Mouse (Mus musculus) heart, embryonic 11.5 days (tissue): Measurements from ENCODE around the gene Dennd2d. TPM values are rescaled to one million over a fixed set of nuclear protein-coding genes. Genes with fewer than 3 reads are reported as not detected.

Experiments used
- ATAC-seq: fragments of 200-750 bp; cut with Nextera tagmentation; replicated peaks from 2 replicates; pipeline ENCODE4 v1.8.0; 2017; ENCODE audit warnings: moderate library complexity; ENCODE audit not compliant: insufficient number of reproducible peaks, low FRiP score, low TSS enrichment
- H3K27ac ChIP-seq: fragments of 300-500 bp; sonication (generic); 2 replicates; pipeline ENCODE4 v1.5.1; 2014; ENCODE audit warnings: mild to moderate bottlenecking, low read depth, low read length
- H3K27me3 ChIP-seq: fragments of 300-500 bp; sonication (generic); 2 replicates; pipeline ENCODE4 v1.6.1; 2014; ENCODE audit warnings: mild to moderate bottlenecking, low read length, mixed read lengths; ENCODE audit not compliant: control insufficient read depth, insufficient read depth
- H3K36me3 ChIP-seq: fragments of 300-500 bp; sonication (generic); 2 replicates; pipeline ENCODE4 v1.6.1; 2014; ENCODE audit warnings: mild to moderate bottlenecking, low read length, moderate library complexity, mixed read lengths; ENCODE audit not compliant: control insufficient read depth, insufficient read depth
- H3K4me1 ChIP-seq: fragments of 300-500 bp; sonication (generic); 2 replicates; pipeline ENCODE4 v1.6.1; 2014; ENCODE audit warnings: low read length; ENCODE audit not compliant: control insufficient read depth, insufficient read depth
- H3K4me2 ChIP-seq: fragments of 300-500 bp; sonication (generic); 2 replicates; pipeline ENCODE4 v1.6.1; 2014; ENCODE audit warnings: mild to moderate bottlenecking, moderate library complexity
- H3K4me3 ChIP-seq: fragments of 300-500 bp; sonication (generic); 2 replicates; pipeline ENCODE4 v1.5.1; 2014; ENCODE audit warnings: low read depth, low read length
- H3K9ac ChIP-seq: fragments of 300-500 bp; sonication (generic); 2 replicates; pipeline ENCODE4 v1.6.1; 2014; ENCODE audit warnings: mild to moderate bottlenecking, low read depth, low read length, moderate library complexity
- H3K9me3 ChIP-seq: fragments of 300-500 bp; sonication (generic); replicated peaks from 2 replicates; pipeline ENCODE4 v1.6.1; 2016; ENCODE audit warnings: low read length; ENCODE audit not compliant: control insufficient read depth
- WGBS: fragments of 180-500 bp; shearing (Covaris S2); extraction: QIAGEN DNeasy Blood & Tissue Kit; methylation state at CpG from one replicate; pipeline ENCODE4 v1.1.7; 2014; ENCODE audit not compliant: insufficient replicate concordance; 5-methylcytosine and 5-hydroxymethylcytosine counted together
- polyA plus RNA-seq: library from polyadenylated mRNA; unstranded; fragments of >200 nt; fragmentation: Nextera tagmentation; extraction: Ambion mirVana; gene quantifications from 2 replicates; pipeline ENCODE4 v1.2.1, GENCODE M21; 2014

Dennd2d gene
- polyA plus RNA-seq, 1 experiment from 2014 or later, result 2.8 TPM

DNA sequence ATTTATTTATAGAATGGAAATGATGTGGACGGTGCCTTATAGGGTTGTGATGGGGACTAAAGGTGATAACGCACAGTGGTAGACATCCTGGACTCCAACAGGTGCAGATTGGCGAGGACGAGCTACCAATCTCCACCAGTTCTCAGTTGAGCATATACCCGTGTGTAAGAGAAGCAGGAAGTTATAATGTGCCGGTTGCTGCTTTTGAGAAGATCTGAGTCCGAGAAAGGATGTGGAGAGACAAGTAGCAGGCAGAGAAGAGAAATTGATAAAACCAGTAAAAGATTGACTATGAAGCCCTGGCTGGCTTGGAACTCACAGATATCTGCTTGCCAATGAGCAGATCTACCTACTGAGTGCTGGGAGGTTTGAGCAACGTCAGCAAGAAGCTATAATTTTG lies 11.0 kb downstream of the Dennd2d start:
- H3K4me1 ChIP-seq, result peaks cover 9% of the 10 kb centered on the region; the same call in 1 of the 2 replicates
- no peak overlapping the region for H3K4me2 ChIP-seq
- no peaks in the 10 kb centered on the region for H3K36me3 ChIP-seq
- H3K4me3 ChIP-seq, result no peak overlapping the region
- no peaks in the 10 kb centered on the region for H3K27me3 ChIP-seq
- H3K27ac ChIP-seq, result 0 out of 2 replicates have a peak overlapping the region, but pooled peaks have one; percentile 24
- no peak overlapping the region for H3K9ac ChIP-seq
- no peaks in the 10 kb centered on the region for H3K9me3 ChIP-seq
- 81% methylated on average over 8 of the region's 8 CpGs for WGBS
- 0 out of 2 replicates have a peak, but pooled peaks have one; percentile 46 for ATAC-seq

DNA sequence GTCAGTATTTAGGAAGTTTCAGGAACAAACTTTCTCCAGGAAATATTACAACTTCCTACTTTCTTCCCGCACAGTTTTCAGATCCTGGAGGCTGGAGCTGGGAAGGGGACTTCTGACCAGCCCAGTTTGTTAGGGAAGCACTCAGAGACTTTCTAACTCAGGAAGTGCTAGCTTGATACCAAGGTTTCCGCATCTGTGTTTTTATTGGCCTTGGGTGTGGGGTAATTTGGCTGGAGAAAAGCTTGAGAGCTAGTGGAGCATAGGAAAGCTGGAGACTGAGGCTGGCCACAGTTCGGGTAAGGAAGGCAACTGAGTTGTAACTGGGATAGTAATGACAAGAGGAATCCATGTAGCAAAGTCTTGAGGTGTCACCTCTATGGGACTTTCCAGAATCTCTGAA lies 11.7 kb downstream of the Dennd2d start:
- no peak overlapping the region for H3K9ac ChIP-seq
- no peak overlapping the region for H3K4me3 ChIP-seq
- H3K4me2 ChIP-seq, result no peak overlapping the region
- H3K4me1 ChIP-seq, result peaks cover 9% of the 10 kb centered on the region; the same call in 1 of the 2 replicates
- ATAC-seq, result no peak; the same call in 1 of the 2 replicates
- no peaks in the 10 kb centered on the region for H3K36me3 ChIP-seq
- H3K27me3 ChIP-seq, result no peaks in the 10 kb centered on the region
- peak overlapping the region; percentile 46 for H3K27ac ChIP-seq
- H3K9me3 ChIP-seq, result no peaks in the 10 kb centered on the region
- whole genome bisulfite sequencing, result 60% methylated on average over 3 of the region's 3 CpGs

DNA sequence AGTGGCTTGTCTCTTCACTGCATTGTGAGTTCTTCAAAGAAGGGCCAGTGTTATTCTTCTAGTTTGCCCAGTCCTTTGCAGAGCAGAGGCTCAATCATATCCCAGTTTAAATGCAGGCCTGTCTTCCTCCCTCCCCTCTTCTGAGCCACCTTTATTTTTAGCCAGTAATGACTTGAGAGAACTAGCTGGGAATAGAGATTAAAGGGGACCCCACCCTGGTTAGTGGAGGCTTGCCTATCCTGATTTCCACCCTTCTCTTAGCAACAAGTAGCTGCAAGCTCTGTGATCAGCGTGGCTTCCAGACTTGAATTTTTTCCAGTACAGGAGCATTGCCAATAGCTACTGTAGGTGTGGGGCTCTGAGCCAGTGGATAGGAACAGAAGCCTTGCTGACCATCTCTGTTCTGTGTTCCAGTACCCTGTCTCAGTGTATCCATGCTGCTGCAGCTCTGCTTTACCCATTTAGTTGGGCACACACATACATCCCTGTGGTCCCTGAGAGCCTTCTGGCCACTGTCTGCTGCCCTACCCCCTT lies 12.3 kb downstream of the Dennd2d start:
- no peaks in the 10 kb centered on the region for H3K9me3 ChIP-seq
- no peak overlapping the region for H3K9ac ChIP-seq
- peak overlapping the region; percentile 46 for H3K27ac ChIP-seq
- no peak overlapping the region for H3K4me3 ChIP-seq
- H3K36me3 ChIP-seq, result no peaks in the 10 kb centered on the region
- no peak for ATAC-seq
- peaks cover 9% of the 10 kb centered on the region; the same call in 1 of the 2 replicates for H3K4me1 ChIP-seq
- H3K27me3 ChIP-seq, result no peaks in the 10 kb centered on the region
- WGBS, result 59% methylated on average over 1 of the region's 1 CpGs
- no peak overlapping the region for H3K4me2 ChIP-seq

DNA sequence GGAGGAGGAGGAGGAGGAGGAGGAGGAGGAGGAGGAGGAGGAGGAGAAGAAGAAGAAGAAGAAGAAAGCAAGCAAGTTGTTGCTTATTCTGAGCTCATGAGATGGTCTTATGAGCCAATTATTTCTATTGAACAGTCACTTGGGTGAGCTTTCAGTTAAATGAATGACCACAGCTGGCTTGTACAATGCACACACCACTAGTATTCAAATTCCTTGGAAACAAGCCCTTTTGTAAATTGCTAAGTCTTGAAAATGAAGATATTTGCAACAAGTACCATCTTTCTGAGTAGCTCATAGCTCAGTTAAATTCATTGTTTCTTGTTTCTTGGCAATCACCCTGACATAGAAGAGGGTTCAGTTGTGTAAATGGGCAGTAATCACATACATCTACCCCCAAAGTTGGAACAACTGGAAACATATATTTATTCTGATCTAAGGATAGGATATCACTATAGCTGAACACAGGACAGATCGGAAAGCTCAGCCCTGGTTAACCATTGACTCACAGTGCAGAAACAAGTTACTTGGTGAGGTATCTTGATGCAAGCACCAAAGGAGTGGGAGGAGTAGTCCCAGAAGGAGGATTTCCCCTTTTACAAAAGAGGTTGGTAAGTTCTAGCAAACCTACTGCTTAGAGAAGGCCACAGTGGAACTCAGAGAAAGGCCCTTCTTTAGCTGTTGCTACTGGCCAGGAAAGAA lies 13.3 kb downstream of the Dennd2d start:
- Histone ChIP-seq H3K4me3 (no peak overlapping the region), H3K27ac (peak overlapping the region; percentile 25; the same call in 1 of the 2 replicates), H3K36me3 (no peaks in the 10 kb centered on the region), H3K4me2 (no peak overlapping the region), H3K27me3 (no peaks in the 10 kb centered on the region), H3K4me1 (peaks cover 9% of the 10 kb centered on the region; the same call in 1 of the 2 replicates), H3K9me3 (no peaks in the 10 kb centered on the region), H3K9ac (no peak overlapping the region)
- ATAC-seq, result no peak
- 84% methylated on average over 1 of the region's 1 CpGs for WGBS

DNA sequence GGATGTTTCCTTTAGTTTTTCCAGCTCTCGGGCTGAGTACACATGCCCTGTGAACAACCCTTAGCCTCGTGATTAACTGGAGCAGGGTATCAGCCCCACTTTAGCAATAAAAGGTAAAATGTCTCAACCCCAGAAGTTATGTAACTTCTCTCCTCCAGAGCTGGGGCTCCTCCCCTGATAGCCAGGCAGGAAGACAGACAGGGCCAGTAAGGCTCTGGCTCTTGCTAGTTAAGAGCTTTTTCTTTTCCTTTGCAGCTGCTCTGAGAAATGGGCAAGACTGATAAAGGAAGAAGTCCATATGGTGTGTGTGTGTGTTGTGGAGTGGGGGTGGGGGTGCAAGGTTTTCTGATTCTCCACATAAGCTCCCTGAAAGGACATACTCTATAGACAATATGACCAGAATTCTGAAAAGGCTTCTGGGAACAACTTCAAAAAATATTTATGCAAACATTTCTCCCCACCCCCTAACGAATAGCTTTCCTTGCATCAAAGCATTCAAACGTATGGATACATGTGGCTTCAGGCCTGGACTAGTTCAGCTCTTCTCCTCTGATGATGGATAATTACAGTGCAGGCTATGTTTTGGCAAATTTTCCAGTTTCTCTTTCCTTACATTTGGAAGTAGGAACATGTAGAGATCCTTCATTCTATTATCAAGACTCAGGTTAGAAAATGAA lies 14.0 kb downstream of the Dennd2d start:
- WGBS, result 57% methylated on average over 4 of the region's 4 CpGs
- peaks cover 9% of the 10 kb centered on the region; the same call in 1 of the 2 replicates for H3K4me1 ChIP-seq
- no peaks in the 10 kb centered on the region for H3K9me3 ChIP-seq
- peak overlapping the region; percentile 25; the same call in 1 of the 2 replicates for H3K27ac ChIP-seq
- H3K4me2 ChIP-seq, result no peak overlapping the region
- H3K36me3 ChIP-seq, result no peaks in the 10 kb centered on the region
- H3K9ac ChIP-seq, result no peak overlapping the region
- H3K27me3 ChIP-seq, result no peaks in the 10 kb centered on the region
- H3K4me3 ChIP-seq, result no peak overlapping the region
- ATAC-seq, result no peak; the same call in 1 of the 2 replicates

DNA sequence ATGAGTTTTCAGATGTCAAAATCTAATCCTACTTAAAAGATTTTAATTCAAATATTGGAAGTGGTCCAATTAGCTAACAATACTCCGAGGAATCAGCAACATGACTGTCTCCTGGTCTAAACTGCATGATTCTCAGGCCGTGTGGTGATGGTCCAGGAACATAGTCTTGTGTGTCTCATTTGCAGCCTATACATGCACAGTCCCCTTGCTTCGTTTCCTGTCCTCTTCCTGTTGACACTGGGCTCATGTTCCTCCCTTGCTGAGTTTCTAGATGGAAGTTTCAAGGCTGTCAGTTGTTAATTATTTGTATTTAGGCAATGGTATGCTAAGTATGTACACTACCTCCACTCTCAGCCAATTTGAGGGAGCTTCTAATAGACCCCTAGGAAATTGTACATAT lies 14.8 kb downstream of the Dennd2d start:
- peaks cover 9% of the 10 kb centered on the region; the same call in 1 of the 2 replicates for H3K4me1 ChIP-seq

DNA sequence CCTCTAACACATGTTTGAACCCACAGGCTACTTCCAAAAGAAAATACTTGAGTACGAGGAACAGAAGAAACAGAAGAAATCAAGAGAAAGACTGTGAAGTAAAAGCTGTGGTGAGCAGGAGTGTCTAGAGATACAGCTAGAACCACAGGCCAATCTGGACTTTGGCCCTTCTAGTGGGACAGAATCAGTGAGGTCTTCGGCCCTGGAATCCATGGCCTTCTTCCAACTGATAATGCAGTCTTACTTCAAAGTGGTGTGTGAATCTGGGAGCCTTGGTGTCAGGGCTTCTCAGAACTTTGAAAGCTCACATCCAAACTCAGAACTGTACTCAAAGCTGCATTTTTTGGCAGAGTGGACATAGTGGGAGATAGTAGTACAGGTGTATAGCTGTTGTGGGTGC lies 18.3 kb downstream of the Dennd2d start:
- no peaks in the 10 kb centered on the region for H3K27me3 ChIP-seq
- no peak for ATAC-seq

More for the DNA sequence above, 14.8 kb downstream of the Dennd2d start:
- no peak overlapping the region for H3K9ac ChIP-seq
- H3K27ac ChIP-seq, result no peak overlapping the region
- H3K9me3 ChIP-seq, result no peaks in the 10 kb centered on the region
- no peak overlapping the region for H3K4me2 ChIP-seq
- H3K36me3 ChIP-seq, result no peaks in the 10 kb centered on the region
- 65% methylated on average over 3 of the region's 3 CpGs for WGBS
- no peaks in the 10 kb centered on the region for H3K27me3 ChIP-seq
- ATAC-seq, result no peak
- no peak overlapping the region for H3K4me3 ChIP-seq

DNA sequence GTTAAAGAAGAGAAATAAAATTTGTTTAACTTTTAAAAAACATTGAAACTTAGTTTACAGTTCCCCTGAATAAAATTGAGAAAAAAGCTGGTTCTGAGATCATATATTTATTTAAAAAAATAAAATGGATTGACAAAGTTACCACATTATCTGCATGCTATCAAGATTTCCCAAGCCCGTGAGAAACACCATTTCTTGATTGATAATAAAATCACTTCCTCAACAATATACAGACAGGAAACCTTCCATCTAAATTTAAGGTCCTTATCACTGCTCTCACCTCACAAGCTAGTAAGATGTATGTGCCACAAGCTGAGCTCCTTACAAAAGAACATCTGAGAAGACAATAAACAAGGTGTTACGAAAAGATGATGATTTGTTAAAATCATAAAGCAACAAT lies 20.7 kb downstream of the Dennd2d start:
- H3K36me3 ChIP-seq, result no peaks in the 10 kb centered on the region
- no peaks in the 10 kb centered on the region for H3K9me3 ChIP-seq
- no peak overlapping the region for H3K27ac ChIP-seq
- no peak overlapping the region for H3K4me2 ChIP-seq
- no peaks in the 10 kb centered on the region for H3K4me1 ChIP-seq
- no peak overlapping the region for H3K9ac ChIP-seq
- 79% methylated on average over 2 of the region's 2 CpGs for WGBS
- no peak for ATAC-seq
- H3K27me3 ChIP-seq, result no peaks in the 10 kb centered on the region
- no peak overlapping the region for H3K4me3 ChIP-seq

More for the DNA sequence above, 18.3 kb downstream of the Dennd2d start:
- H3K9me3 ChIP-seq, result no peaks in the 10 kb centered on the region
- H3K27ac ChIP-seq, result no peak overlapping the region
- no peak overlapping the region for H3K4me2 ChIP-seq
- WGBS, result 83% methylated on average over 2 of the region's 2 CpGs
- H3K4me1 ChIP-seq, result no peaks in the 10 kb centered on the region; the same call in 1 of the 2 replicates
- H3K9ac ChIP-seq, result no peak overlapping the region
- no peaks in the 10 kb centered on the region for H3K36me3 ChIP-seq
- H3K4me3 ChIP-seq, result no peak overlapping the region
